Mouse (Mus musculus): Measurements from ENCODE around the gene Lifr.

DNA sequence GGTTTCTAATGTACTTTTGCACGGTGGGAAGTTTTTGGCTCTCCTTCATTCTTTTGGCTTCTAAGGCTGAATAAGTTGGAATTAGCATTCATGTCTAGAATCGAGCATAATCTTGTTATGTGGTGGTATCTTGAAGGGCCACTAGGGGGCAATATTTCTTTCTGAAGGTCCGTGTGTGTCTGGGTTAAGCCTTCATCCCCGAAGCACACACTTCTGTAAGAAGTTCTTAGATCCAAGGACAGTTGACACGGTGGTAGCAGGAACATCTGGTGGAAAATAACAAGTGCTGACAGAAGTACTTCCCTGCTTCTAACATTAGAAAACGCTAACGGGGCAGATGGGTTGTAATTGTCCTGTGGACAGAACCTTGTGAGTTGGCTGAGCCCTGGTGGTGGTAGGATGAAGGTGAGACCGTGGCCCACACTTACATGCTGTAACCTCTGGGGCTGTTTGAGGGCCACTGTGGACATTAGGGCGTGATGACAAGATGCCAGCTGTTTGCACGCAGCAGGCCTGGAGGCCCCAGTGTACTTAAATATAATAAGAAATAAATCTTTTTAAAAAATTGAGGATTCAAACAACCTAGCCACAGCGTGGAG is 44.1 kb downstream of the Lifr start:
- TF ChIP-seq CTCF (IDR thresholded peaks at IDR 0.05; ENCODE audit: borderline replicate concordance, extremely low read depth, insufficient read depth, insufficient read length) (peak; percentile 46; the same call in 1 of the 2 replicates), POLR2A (IDR thresholded peaks at IDR 0.05; ENCODE audit: borderline replicate concordance, extremely low read depth, insufficient read depth, insufficient read length, poor library complexity, severe bottlenecking) (no peak)

All from brain, embryonic 14.5 days (tissue).